Mouse (Mus musculus) MEL-GATA-1-ER (cell line): Measurements from ENCODE around the gene Ctnnd1.
"Not testable (repeated sequence)": the region's sequence is repeated elsewhere in the genome, so short reads cannot be mapped to it uniquely, and the experiment has no call there.

Experiments
- DNase-seq: peaks from one replicate; pipeline ENCODE4 v3.0.0-alpha.2; 2012; ENCODE audit warnings: low read depth; ENCODE audit errors: extremely low read depth

Gene Ctnnd1

DNA sequence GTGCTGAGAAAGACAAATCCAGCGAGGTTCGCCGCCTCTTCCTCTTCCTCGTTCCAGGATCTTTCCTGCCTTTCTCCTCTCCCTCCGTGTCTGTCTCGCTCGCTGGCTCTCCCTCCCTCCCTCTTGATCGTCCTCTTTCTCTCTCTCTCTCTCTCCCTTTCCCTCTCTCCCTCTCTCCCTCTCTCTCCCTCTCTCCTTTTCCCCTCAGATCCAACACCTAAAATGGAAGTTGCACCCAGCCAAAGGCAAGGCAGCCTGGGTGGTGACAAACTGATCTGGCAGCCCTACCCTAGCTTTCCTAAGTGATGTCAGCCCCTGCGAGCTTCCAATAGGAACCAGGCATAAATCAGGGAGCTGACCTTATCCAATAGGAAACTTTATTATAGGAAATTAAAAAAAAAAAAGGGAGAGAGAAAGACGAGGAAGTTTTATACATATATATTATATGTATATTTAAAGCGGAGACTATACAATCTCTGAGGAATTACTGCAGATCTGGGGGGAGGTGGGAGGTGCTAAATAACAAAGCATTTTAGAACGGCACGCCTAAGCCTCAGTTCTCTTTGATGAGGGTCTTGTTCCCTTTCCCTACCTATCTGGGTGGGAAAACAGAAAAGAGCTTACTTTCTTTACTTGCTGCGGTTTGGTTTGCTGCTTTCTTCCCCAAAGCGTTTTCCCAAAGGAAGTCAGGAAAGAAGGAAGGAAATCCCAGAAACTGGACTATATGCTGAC, at the start of gene Ctnnd1:
Ctnnd1 (minus strand) TSS at position 302 of the 732 bp plus-strand sequence.
- peak; percentile 88 for DNase-seq

GRCm38 (mm10) chr2:84695007-84695695, 44.6 kb upstream of the Ctnnd1 start:
- no peak for DNase-seq

GRCm38 (mm10) chr2:84690050-84690449, 39.5 kb upstream of the Ctnnd1 start:
- DNase-seq = no peak

DNA sequence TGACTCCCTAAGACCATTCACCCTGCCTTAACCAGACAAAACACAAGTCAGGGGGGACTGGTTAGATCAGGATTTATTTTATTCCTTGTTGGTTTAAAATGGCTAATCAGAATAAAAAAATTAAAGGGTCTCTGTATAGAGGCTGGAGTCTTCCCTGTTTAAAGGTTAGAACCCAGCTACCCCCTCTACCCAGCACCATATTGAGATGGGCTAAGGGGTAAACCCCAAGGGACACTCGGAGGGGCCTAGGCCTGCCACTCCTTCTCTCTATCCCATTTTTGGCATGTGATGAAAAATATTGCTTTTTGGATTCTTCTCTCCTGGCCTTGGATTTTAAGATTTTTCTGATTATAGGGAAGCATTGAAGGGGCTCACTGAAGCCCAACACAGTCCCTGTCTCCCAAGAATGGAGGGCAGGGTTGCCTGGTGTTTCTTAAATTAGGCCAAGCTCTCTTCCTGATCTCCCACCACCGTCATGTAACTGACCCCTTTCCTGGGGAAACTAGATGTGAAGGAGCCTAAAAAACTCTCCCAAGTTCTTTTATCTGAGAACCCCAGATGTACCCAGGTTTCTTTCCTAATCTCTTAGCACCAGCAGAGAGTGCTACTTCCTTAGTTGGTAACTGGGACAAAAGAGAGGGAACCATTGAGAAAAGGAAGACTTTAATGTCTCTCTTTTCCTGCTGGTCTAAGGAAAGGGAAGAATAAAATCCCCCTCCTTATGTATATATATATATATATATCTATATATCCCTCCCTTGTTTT, 37.7 kb upstream of the Ctnnd1 start:
- DNase-seq = no peak

GRCm38 (mm10) chr2:84682605-84683183, 32.1 kb upstream of the Ctnnd1 start:
- DNase-seq = peak; percentile 67

GRCm38 (mm10) chr2:84679016-84679415, 28.5 kb upstream of the Ctnnd1 start, which contains the start of gene Tmx2:
Gene Tmx2 (minus strand): TSS chr2:84679140.
- DNase-seq = no peak

GRCm38 (mm10) chr2:84677968-84678880, 27.7 kb upstream of the Ctnnd1 start, which contains the start of the genes Gm28635 and Med19:
Gene Gm28635 (minus strand): TSS chr2:84678041.
Gene Med19 (plus strand): TSS chr2:84678402.
- peak; percentile 100 for DNase-seq

GRCm38 (mm10) chr2:84677270-84677967, 26.9 kb upstream of the Ctnnd1 start:
- no peak for DNase-seq

GRCm38 (mm10) chr2:84671535-84671934, 21.0 kb upstream of the Ctnnd1 start:
- not testable (repeated sequence) for DNase-seq

DNA sequence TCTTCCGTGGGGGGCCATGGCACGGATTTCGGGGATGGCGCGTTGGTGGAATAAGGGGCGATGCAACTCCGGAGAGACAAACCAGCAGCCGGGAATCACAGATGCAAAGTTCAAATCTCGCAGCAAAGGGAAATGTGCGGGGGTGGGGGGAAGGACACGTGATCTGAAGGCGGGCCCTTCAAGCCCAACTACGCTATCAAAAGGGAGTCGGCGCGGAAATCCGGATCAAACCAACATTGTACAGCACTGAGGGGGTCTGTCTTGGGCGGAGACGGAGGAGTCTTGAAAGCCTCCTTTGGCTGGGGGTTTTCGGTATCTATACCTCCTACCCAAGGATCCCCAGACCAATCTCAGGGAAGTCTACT, 20.0 kb upstream of the Ctnnd1 start, which contains the start of gene Selenoh:
Selenoh (minus strand) TSS at position 202 of the 365 bp plus-strand sequence.
- peak; percentile 90 for DNase-seq

DNA sequence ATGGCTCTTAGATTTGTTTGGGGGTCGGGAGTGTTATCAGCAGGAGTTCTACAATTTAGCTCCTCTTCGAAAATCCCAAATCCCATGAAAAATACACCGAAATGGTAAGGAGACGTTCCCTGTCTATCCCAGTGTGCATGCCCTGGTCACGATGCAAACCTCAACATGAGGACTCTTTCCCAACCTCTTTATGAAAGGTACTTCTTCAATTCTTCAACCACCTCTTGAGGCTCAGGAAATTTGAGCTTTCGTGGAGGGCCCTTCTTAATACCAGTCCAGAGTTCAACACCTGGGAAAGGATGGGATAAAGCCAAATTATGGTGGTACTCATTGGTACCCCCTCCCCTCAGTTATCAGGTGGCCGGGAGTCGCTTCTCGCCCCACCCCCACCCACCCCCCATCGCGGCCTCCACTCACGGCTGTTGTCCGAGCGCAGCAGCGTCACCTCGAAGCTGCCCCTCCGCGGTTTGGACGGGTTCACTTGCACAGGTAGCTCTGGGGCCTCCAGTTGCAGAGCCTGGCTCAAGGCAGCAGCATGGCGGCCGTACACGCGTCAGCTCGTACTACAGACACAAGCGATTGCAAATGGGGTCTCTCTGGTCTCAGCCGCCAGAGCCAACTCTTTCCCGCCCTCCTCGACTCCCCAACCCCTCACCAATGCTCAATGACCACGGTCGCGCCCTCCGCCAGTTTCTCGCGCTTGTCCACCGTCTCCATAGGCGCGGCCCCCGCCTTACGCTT, 19.4 kb upstream of the Ctnnd1 start:
- DNase-seq = no peak

DNA sequence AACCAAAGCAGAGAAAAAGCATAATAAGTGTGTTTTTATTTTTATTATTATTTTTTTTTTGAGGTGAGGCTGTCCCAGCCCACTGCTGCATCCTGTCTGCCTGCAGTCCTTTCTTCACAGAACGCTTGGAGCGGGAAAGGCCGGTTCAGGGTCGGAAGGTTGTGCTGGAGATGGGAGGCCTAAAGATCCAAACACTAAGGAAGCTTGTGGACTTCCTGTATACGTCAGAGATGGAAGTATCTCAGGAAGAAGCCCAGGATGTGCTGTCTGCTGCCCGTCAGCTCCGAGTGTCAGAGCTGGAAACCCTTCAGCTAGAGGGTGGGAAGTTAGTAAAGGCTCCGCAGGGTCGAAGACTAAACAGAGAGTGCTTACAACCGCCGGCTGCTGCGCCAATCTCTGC, 15.5 kb upstream of the Ctnnd1 start:
- no peak for DNase-seq

GRCm38 (mm10) chr2:84662866-84663265, 12.3 kb upstream of the Ctnnd1 start:
- peak; percentile 75 for DNase-seq

- DNase-seq = peak; percentile 60
Measured at GRCm38 (mm10) chr2:84660253-84660652, 9.7 kb upstream of the Ctnnd1 start.

GRCm38 (mm10) chr2:84658806-84659205, 8.2 kb upstream of the Ctnnd1 start, which contains the start of gene Btbd18:
Gene Btbd18 (plus strand): TSS chr2:84659079.
- no peak for DNase-seq

GRCm38 (mm10) chr2:84655864-84656263, 5.3 kb upstream of the Ctnnd1 start:
- no peak for DNase-seq

GRCm38 (mm10) chr2:84653354-84653753, 2.8 kb upstream of the Ctnnd1 start:
- no peak for DNase-seq

DNA sequence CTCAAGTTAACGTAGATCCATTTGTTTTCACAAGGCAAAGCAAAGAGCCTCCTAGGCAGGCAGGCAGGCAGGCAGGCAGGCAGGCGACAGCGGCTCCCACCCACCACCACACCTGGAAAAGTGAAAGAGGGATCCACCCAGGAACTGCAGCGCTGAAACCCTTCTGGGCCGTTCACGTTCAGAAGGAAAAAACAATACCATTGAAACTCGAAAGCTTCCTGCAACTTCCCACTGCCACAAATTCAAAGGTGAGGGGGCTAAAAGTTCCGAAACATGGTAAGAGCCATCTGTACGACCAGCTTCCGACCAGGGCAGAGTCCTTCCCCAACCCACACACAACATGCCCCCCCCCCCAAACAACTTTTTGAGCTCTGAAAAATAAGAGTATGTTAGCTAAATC, 891 bp downstream of the Ctnnd1 start:
- DNase-seq = no peak

DNA sequence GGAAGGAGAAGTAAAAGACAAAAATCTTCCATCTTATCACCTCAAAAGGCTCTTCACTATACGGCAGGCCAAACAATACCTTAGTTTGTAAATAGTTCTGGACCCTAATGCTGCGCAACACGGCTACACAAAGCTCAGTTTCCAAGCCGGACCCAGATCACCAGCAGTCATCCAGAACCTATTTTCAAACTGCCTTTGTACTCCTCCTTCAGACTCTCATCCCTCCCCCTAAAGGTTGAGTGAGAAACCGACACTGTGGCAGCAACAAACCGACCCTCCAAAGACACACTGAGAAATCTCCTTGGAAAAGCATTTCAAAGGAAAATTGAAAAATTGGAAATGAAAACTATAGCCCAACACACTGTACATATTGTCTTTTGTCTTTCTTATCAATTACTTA, 2.2 kb downstream of the Ctnnd1 start:
- no peak for DNase-seq
